Mouse (Mus musculus) thymus, adult 18-20 months (tissue): Measurements from ENCODE around the gene Gkn2.

Experiments used
- DNase-seq, 2 experiments: peaks; one replicate each; pipeline ENCODE4 v3.0.0; 2022; ENCODE audit warnings: mixed read lengths in 2 of 2

Gene Gkn2

GRCm38 (mm10) chr6:87401456-87401855, 28.3 kb downstream of the Gkn2 start:
- no peak for DNase-seq

GRCm38 (mm10) chr6:87412011-87412410, 38.9 kb downstream of the Gkn2 start:
- DNase-seq: no peak

DNA sequence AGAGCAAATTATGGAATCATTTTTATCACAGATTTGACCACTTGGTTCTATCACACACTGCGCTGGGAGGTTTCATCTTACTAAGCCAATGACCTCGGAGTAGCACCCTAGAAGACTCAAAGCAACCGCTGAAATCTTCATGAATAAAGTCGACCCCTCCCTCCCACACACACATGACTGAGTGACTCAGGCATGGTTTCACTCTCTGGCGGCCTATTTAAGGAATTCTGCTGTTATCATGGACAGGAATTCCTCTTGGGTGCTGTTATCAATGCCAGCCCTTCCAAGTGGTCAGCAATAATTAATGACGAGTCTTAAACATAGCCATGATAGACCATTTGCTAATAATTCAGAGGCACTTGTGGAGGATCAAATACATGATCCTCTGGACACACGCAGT, 49.1 kb downstream of the Gkn2 start:
- DNase-seq: no peak

GRCm38 (mm10) chr6:87424037-87424816, 51.1 kb downstream of the Gkn2 start:
- DNase-seq: no peak

- no peak for DNase-seq
Observed at GRCm38 (mm10) chr6:87426954-87427353, 53.8 kb downstream of the Gkn2 start.

DNA sequence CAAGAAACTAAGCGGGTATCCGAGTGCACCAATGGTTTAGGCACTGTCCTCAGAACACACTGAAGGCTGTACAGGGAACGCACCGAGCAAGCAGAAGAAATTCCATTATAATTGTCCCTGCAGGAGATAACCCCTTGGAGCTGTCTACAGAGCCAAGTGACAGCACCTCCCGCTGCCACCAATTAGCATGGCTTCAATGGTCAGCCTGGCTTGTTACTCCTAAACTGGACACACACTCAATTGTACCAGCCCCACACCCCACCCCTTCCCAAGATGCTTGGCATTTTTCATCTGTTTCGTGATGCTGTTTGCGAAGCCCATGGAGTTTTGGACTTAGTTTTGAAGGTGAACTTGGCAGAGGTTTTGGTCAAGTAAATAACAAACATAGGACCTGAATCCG, 54.5 kb downstream of the Gkn2 start:
- DNase-seq: no peak

- no peak for DNase-seq
Observed at GRCm38 (mm10) chr6:87428487-87429044, 55.4 kb downstream of the Gkn2 start, which contains the start of gene Bmp10. Gene Bmp10, plus strand, starts transcription at chr6:87428994.
